ENCODE assay signal across 9 mouse cellular contexts in genomic region chr6:72926755-72927482, GRCm38 (mm10). TPM values are rescaled to one million over a fixed set of nuclear protein-coding genes. Genes with fewer than 3 reads are reported as not detected.
A peak's percentile ranks its signal among the peaks of the same experiment; 100 is the strongest.
DNase-seq lines count a peak whose midpoint lies in the region; ATAC-seq and TF ChIP-seq lines count a peak whose summit lies in the region.
"Had no signal": no experiment of that assay in that cellular context is flagged by ENCODE, and none has a peak within 500 bp of the region (broad histone marks: within the 10 kb centered on the region; RNA-seq: fewer than 3 reads in every experiment).

No protein-coding gene starts in this region.

- H3K27ac ChIP-seq in hindbrain, embryonic 11.5 days (ENCODE audit: low read depth, low read length), result no peak overlapping the region
- no peak overlapping the region; the same call in 1 of the 2 replicates for H3K27ac ChIP-seq in hindbrain, embryonic 14.5 days
- no peak overlapping the region for H3K27ac ChIP-seq in intestine, postnatal 0 days (ENCODE audit: low read depth, low read length)
- peak overlapping the region; percentile 81 for H3K27ac ChIP-seq in lung, embryonic 15.5 days
- H3K27ac ChIP-seq: neural tube, embryonic 12.5 days had no signal

- H3K27me3 ChIP-seq in hindbrain, embryonic 11.5 days (ENCODE audit: control insufficient read depth, insufficient read depth, low read length), result no peaks in the 10 kb centered on the region
- H3K27me3 ChIP-seq in hindbrain, embryonic 14.5 days (ENCODE audit: control insufficient read depth, insufficient read depth, low read length), result no peaks in the 10 kb centered on the region
- H3K27me3 ChIP-seq in intestine, postnatal 0 days (replicated peaks; ENCODE audit: control insufficient read depth, insufficient read depth, low read length), result no peaks in the 10 kb centered on the region
- H3K27me3 ChIP-seq in lung, embryonic 15.5 days, result no peaks in the 10 kb centered on the region
- H3K27me3 ChIP-seq: neural tube, embryonic 12.5 days had no signal

- no peak overlapping the region for H3K4me2 ChIP-seq in hindbrain, embryonic 11.5 days (replicated peaks; ENCODE audit: low read depth, low read length)
- H3K4me2 ChIP-seq in hindbrain, embryonic 14.5 days (replicated peaks), result no peak overlapping the region
- no peak overlapping the region for H3K4me2 ChIP-seq in intestine, postnatal 0 days (replicated peaks; ENCODE audit: low read depth)
- peak overlapping the region; percentile 14 for H3K4me2 ChIP-seq in lung, embryonic 15.5 days
- H3K4me2 ChIP-seq: neural tube, embryonic 12.5 days had no signal

- no peak overlapping the region for H3K9ac ChIP-seq in hindbrain, embryonic 11.5 days (ENCODE audit: low read depth, low read length)
- H3K9ac ChIP-seq in hindbrain, embryonic 14.5 days, result no peak overlapping the region
- H3K9ac ChIP-seq in intestine, postnatal 0 days (ENCODE audit: low read depth, low read length), result no peak overlapping the region
- no peak overlapping the region for H3K9ac ChIP-seq in lung, embryonic 15.5 days
- H3K9ac ChIP-seq: neural tube, embryonic 12.5 days had no signal

- no peaks in the 10 kb centered on the region for H3K36me3 ChIP-seq in hindbrain, embryonic 11.5 days (ENCODE audit: control insufficient read depth, insufficient read depth, low read length)
- H3K36me3 ChIP-seq in hindbrain, embryonic 14.5 days (replicated peaks; ENCODE audit: control insufficient read depth, insufficient read depth), result no peaks in the 10 kb centered on the region
- no peaks in the 10 kb centered on the region for H3K36me3 ChIP-seq in intestine, postnatal 0 days (ENCODE audit: control insufficient read depth, insufficient read depth)
- no peaks in the 10 kb centered on the region for H3K36me3 ChIP-seq in lung, embryonic 15.5 days
- H3K36me3 ChIP-seq: neural tube, embryonic 12.5 days had no signal

- peak; percentile 16 for DNase-seq in hindbrain, embryonic 11.5 days (ENCODE audit: low spot score)
- DNase-seq in hindbrain, embryonic 14.5 days (ENCODE audit: low spot score), result no peak
- DNase-seq in adrenal gland, adult 2 months, result peak; percentile 81
- DNase-seq in gastrocnemius, postnatal 10 days, result peak; percentile 15
- peak; percentile 46 to 62 for DNase-seq in urinary bladder, postnatal 4 days (ENCODE audit: low spot score in 2 of 2)
- no peak for DNase-seq in layer of hippocampus, postnatal 14 days (ENCODE audit: low spot score in 2 of 2)

- H3K9me3 ChIP-seq in hindbrain, embryonic 11.5 days (ENCODE audit: control insufficient read depth, low read length), result no peaks in the 10 kb centered on the region
- no peaks in the 10 kb centered on the region for H3K9me3 ChIP-seq in hindbrain, embryonic 14.5 days (ENCODE audit: control insufficient read depth, low read length)
- H3K9me3 ChIP-seq in intestine, postnatal 0 days (ENCODE audit: control insufficient read depth), result no peaks in the 10 kb centered on the region
- no peaks in the 10 kb centered on the region for H3K9me3 ChIP-seq in lung, embryonic 15.5 days
- H3K9me3 ChIP-seq: neural tube, embryonic 12.5 days had no signal

- no peaks in the 10 kb centered on the region for H3K4me1 ChIP-seq in hindbrain, embryonic 11.5 days (replicated peaks; ENCODE audit: control insufficient read depth, insufficient read depth, low read length)
- no peaks in the 10 kb centered on the region; the same call in 1 of the 2 replicates for H3K4me1 ChIP-seq in hindbrain, embryonic 14.5 days (replicated peaks; ENCODE audit: control insufficient read depth, insufficient read depth, low read length)
- H3K4me1 ChIP-seq in intestine, postnatal 0 days (replicated peaks; ENCODE audit: control insufficient read depth, insufficient read depth, low read length), result no peaks in the 10 kb centered on the region
- H3K4me1 ChIP-seq in lung, embryonic 15.5 days, result peaks cover 22% of the 10 kb centered on the region
- H3K4me1 ChIP-seq: neural tube, embryonic 12.5 days had no signal

- TF ChIP-seq CTCF in intestine, postnatal 0 days (IDR thresholded peaks at IDR 0.05; ENCODE audit: low read depth), result no peak

- whole genome bisulfite sequencing in hindbrain, embryonic 11.5 days, result 16% methylated on average over 9 of the region's 9 CpGs
- 20% methylated on average over 9 of the region's 9 CpGs for WGBS in hindbrain, embryonic 14.5 days
- whole genome bisulfite sequencing in intestine, postnatal 0 days, result 15% methylated on average over 9 of the region's 9 CpGs
- WGBS in lung, embryonic 15.5 days, result 11% methylated on average over 9 of the region's 9 CpGs

- H3K4me3 ChIP-seq in hindbrain, embryonic 11.5 days (ENCODE audit: low read depth, low read length), result no peak overlapping the region
- no peak overlapping the region for H3K4me3 ChIP-seq in hindbrain, embryonic 14.5 days (replicated peaks; ENCODE audit: low read length)
- H3K4me3 ChIP-seq in intestine, postnatal 0 days (ENCODE audit: low read depth, low read length), result no peak overlapping the region
- no peak overlapping the region for H3K4me3 ChIP-seq in lung, embryonic 15.5 days
- H3K4me3 ChIP-seq: neural tube, embryonic 12.5 days had no signal

- no peak for ATAC-seq in hindbrain, embryonic 11.5 days (ENCODE audit: low FRiP score)
- no peak for ATAC-seq in hindbrain, embryonic 14.5 days (ENCODE audit: low FRiP score)
- ATAC-seq in intestine, postnatal 0 days, result peak; percentile 76
- ATAC-seq in lung, embryonic 15.5 days (ENCODE audit: borderline replicate concordance, extremely low read depth, low FRiP score, low TSS enrichment), result peak; percentile 87

RNA-seq across cellular contexts. Expression of gene Kcmf1, which starts 27.1 kb away (rescaled TPM):
- 35.3 and 45.9 TPM in 2 replicates for polyA plus RNA-seq in hindbrain, embryonic 11.5 days (2014; fragmentation: Nextera tagmentation; extraction: Ambion mirVana)
- 41.1 and 43.1 TPM in 2 replicates for polyA plus RNA-seq in hindbrain, embryonic 14.5 days (2014; fragmentation: Nextera tagmentation; extraction: Ambion mirVana)
- 100 to 1,000 TPM in 1 of 2 experiments, 10 to 100 TPM in 1; 77.9 to 108 TPM for total RNA-seq in adrenal gland, adult 2 months (2021)
- polyA plus RNA-seq in adrenal gland, adult 2 months (2012; rRNA removed), result 213 and 217 TPM in 2 replicates
- total RNA-seq in gastrocnemius, postnatal 10 days (2021), result 10 to 100 TPM; 84.0 to 87.2 TPM
- polyA plus RNA-seq in intestine, postnatal 0 days (2015; fragmentation: Nextera tagmentation; extraction: Ambion mirVana), result 43.4 and 45.2 TPM in 2 replicates
- polyA plus RNA-seq in lung, embryonic 15.5 days (2015; fragmentation: Nextera tagmentation; extraction: Ambion mirVana), result 45.9 and 48.9 TPM in 2 replicates
- total RNA-seq in layer of hippocampus, postnatal 14 days (2021), result 10 to 100 TPM; 58.6 to 63.0 TPM

RNA-seq across cellular contexts. Expression of gene Tmsb10, which starts 31.6 kb away (rescaled TPM):
- polyA plus RNA-seq in hindbrain, embryonic 11.5 days (2014; fragmentation: Nextera tagmentation; extraction: Ambion mirVana), result 3,882 and 4,064 TPM in 2 replicates
- 5,328 and 5,854 TPM in 2 replicates for polyA plus RNA-seq in hindbrain, embryonic 14.5 days (2014; fragmentation: Nextera tagmentation; extraction: Ambion mirVana)
- total RNA-seq in adrenal gland, adult 2 months (2021), result 100 to 1,000 TPM; 169 to 249 TPM
- 18.0 and 18.5 TPM in 2 replicates for polyA plus RNA-seq in adrenal gland, adult 2 months (2012; rRNA removed)
- total RNA-seq in gastrocnemius, postnatal 10 days (2021), result 100 to 1,000 TPM; 485 to 609 TPM
- 3,149 and 3,323 TPM in 2 replicates for polyA plus RNA-seq in intestine, postnatal 0 days (2015; fragmentation: Nextera tagmentation; extraction: Ambion mirVana)
- polyA plus RNA-seq in lung, embryonic 15.5 days (2015; fragmentation: Nextera tagmentation; extraction: Ambion mirVana), result 2,229 and 2,599 TPM in 2 replicates
- 100 to 1,000 TPM; 787 to 793 TPM for total RNA-seq in layer of hippocampus, postnatal 14 days (2021)

Comparison
In these comparisons a context has a peak if more than half of its experiments do, and no peak if none do; other contexts are left out.
1. DNase-seq: peak in hindbrain, embryonic 11.5 days (single experiment), adrenal gland, adult 2 months (single experiment), gastrocnemius, postnatal 10 days (single experiment) and urinary bladder, postnatal 4 days (2 of 2); none in hindbrain, embryonic 14.5 days (single experiment) and layer of hippocampus, postnatal 14 days (0 of 2).
2. ATAC-seq: peak in intestine, postnatal 0 days (single experiment) and lung, embryonic 15.5 days (single experiment); none in hindbrain, embryonic 11.5 days (single experiment) and hindbrain, embryonic 14.5 days (single experiment).
3. RNA of gene Tmsb10, which starts 31.6 kb away (polyA plus RNA-seq): 5,328 to 5,854 TPM in hindbrain, embryonic 14.5 days, 3,882 to 4,064 TPM in hindbrain, embryonic 11.5 days, 3,149 to 3,323 TPM in intestine, postnatal 0 days and 2,229 to 2,599 TPM in lung, embryonic 15.5 days; 18.0 to 18.5 TPM in adrenal gland, adult 2 months; every median in the first group is over 100 times any median in the second.